Mouse (Mus musculus) C2C12 (cell line): ENCODE results near the gene Sap30bp.
A peak's percentile ranks its signal among the peaks of the same experiment; 100 is the strongest.

ENCODE experiments used
- CEBPB ChIP-seq: IDR thresholded peaks from one replicate; pipeline ENCODE4 v1.6.1; 2011; ENCODE audit warnings: low read depth, mild to moderate bottlenecking, control low read depth, moderate library complexity
- CTCF ChIP-seq: IDR thresholded peaks from one replicate; pipeline ENCODE4 v1.5.1; 2011; ENCODE audit not compliant: control insufficient read depth, insufficient read depth, insufficient read length
- FOSL1 ChIP-seq: IDR thresholded peaks from one replicate; pipeline ENCODE4 v1.8.0; 2011; ENCODE audit warnings: mild to moderate bottlenecking, low read length; ENCODE audit not compliant: poor library complexity, insufficient read depth, severe bottlenecking
- MAX ChIP-seq: IDR thresholded peaks from one replicate; pipeline ENCODE4 v1.6.1; 2011; ENCODE audit warnings: mild to moderate bottlenecking, control low read depth
- MYOD1 ChIP-seq: IDR thresholded peaks from one replicate; pipeline ENCODE4 v1.6.1; 2011; ENCODE audit warnings: low read depth; ENCODE audit not compliant: control insufficient read depth, insufficient read length
- MYOG ChIP-seq: IDR thresholded peaks from one replicate; pipeline ENCODE4 v1.6.1; 2011; ENCODE audit not compliant: control insufficient read depth, insufficient read length; ENCODE audit errors: extremely low read depth
- USF1 ChIP-seq: IDR thresholded peaks from one replicate; pipeline ENCODE4 v1.6.1; 2011; ENCODE audit warnings: low read depth, mild to moderate bottlenecking, control low read depth, moderate library complexity

DNA sequence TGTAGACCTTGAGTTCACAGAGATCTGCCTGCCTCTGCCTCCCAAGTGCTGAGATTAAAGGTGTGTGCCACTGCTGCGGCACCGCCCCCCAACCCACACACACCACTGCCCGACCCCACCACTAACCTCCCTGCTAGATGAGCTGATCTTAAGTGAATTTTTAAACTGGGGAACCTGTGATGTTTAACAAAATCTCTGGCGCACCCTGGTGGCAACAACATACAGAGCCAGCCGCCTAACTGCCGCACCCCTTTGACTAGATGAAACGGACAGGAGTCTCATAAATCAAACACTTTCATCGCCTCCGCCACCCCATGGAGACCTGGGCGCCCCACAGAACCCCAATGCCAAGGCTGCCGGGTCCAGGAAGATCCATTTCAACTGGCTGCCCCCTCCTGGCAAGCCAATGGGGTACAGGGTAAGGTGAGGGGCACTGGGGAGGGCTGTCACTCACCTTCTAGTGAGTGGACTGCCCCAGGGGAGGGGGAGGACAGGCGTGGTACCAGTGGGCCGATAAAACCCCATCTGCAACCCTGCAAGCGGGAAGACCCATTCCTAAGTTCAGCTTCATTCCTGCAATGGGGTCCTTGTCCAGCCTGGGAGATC, 66.6 kb downstream of the Sap30bp start:
- TF ChIP-seq CEBPB: no peak
- peak; percentile 46 for TF ChIP-seq CTCF
- TF ChIP-seq MAX: no peak
- no peak for TF ChIP-seq MYOD1
- TF ChIP-seq USF1: no peak
- no peak for TF ChIP-seq MYOG
- TF ChIP-seq FOSL1: no peak
